Mouse (Mus musculus): ENCODE results near the gene Psrc1. TPM values are rescaled to one million over a fixed set of nuclear protein-coding genes. Genes with fewer than 3 reads are reported as not detected.
A peak's percentile ranks its signal among the peaks of the same experiment; 100 is the strongest.

The Psrc1 gene
- 47.6 and 48.8 TPM in 2 replicates for polyA plus RNA-seq (2015; fragmentation: Nextera tagmentation; extraction: Ambion mirVana)

DNA sequence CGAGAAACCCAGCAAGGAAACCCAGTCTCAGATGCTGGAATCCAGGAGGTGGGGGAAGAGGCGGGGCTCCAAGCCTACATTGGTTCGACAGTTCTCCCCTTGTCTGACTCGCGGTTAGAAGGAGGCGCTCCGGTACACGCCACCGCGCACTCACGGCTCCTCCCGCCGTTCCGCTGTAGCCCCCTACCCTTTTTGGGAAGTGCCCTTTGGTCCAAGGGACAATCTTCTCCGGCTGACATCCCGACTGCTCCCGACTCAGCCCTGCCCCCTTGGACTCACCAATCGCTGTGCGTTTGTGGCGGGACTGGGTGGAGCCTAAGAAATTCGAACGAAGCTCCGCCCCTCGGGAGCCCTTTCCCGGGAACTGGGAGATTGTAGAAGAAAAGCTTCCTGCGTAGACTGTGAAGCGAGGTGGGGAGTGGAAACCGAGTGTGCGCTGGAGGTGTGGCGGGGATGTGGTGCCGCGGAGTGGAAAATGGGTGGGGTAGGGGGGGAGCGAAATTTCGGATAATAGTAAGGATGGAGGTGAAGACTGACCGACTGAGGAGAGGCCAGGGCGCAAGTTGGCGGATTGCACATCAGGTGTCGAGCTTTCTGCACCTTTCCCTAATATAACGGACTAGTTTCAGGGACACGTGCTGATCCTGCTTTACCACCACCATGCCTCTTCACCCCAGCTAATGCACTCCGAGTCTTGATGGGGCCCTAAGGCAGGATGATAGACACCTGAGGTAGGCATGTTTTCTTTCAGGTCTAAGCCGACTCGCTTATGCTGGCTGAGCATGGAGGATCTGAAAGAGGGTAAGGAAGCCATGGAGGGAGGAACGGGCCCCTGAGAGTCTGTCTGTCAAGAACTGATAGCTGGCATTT lies at the start of gene Psrc1:
Gene Psrc1 (plus strand): TSS at position 355 of the 870 bp plus-strand sequence.
- H3K27me3 ChIP-seq (ENCODE audit: insufficient read depth, low read length) = no peaks in the 10 kb centered on the region
- no peaks in the 10 kb centered on the region for H3K9me3 ChIP-seq (ENCODE audit: low read length)
- WGBS = 1% methylated on average over 44 of the region's 44 CpGs
- peak within 1 kb of the TSS; percentile 65 for H3K9ac ChIP-seq (replicated peaks; ENCODE audit: low read length)
- peaks cover 18% of the 10 kb centered on the region for H3K36me3 ChIP-seq (ENCODE audit: insufficient read depth, low read length)
- H3K27ac ChIP-seq (ENCODE audit: low read length) = no peak within 1 kb of the TSS
- H3K4me2 ChIP-seq (replicated peaks; ENCODE audit: low read depth, low read length) = peak within 1 kb of the TSS; percentile 80
- ATAC-seq (ENCODE audit: low FRiP score, low TSS enrichment) = peak; percentile 92
- H3K4me3 ChIP-seq (ENCODE audit: low read length) = peak within 1 kb of the TSS; percentile 63
- peaks cover 25% of the 10 kb centered on the region for H3K4me1 ChIP-seq (ENCODE audit: insufficient read depth, low read length)

- no peak overlapping the region for H3K4me3 ChIP-seq (ENCODE audit: low read length)
- no peaks in the 10 kb centered on the region for H3K4me1 ChIP-seq (ENCODE audit: insufficient read depth, low read length)
- no peak for ATAC-seq (ENCODE audit: low FRiP score, low TSS enrichment)
- no peak overlapping the region for H3K9ac ChIP-seq (replicated peaks; ENCODE audit: low read length)
- H3K4me2 ChIP-seq (replicated peaks; ENCODE audit: low read depth, low read length) = no peak overlapping the region
- H3K27ac ChIP-seq (ENCODE audit: low read length) = no peak overlapping the region
- H3K27me3 ChIP-seq (ENCODE audit: insufficient read depth, low read length) = no peaks in the 10 kb centered on the region
- H3K9me3 ChIP-seq (ENCODE audit: low read length) = no peaks in the 10 kb centered on the region
- H3K36me3 ChIP-seq (ENCODE audit: insufficient read depth, low read length) = peaks cover 46% of the 10 kb centered on the region
- 96% methylated on average over 5 of the region's 5 CpGs for WGBS
Measured at GRCm38 (mm10) chr3:108336878-108337277, 46.8 kb upstream of the Psrc1 start.

GRCm38 (mm10) chr3:108341040-108341439 lies 42.6 kb upstream of the Psrc1 start:
- Histone ChIP-seq H3K27me3 (ENCODE audit: insufficient read depth, low read length) (no peaks in the 10 kb centered on the region), H3K4me3 (ENCODE audit: low read length) (no peak overlapping the region), H3K4me1 (ENCODE audit: insufficient read depth, low read length) (no peaks in the 10 kb centered on the region), H3K9me3 (ENCODE audit: low read length) (no peaks in the 10 kb centered on the region), H3K4me2 (replicated peaks; ENCODE audit: low read depth, low read length) (no peak overlapping the region), H3K9ac (replicated peaks; ENCODE audit: low read length) (no peak overlapping the region), H3K36me3 (ENCODE audit: insufficient read depth, low read length) (peaks cover 44% of the 10 kb centered on the region), H3K27ac (ENCODE audit: low read length) (no peak overlapping the region)
- WGBS = 79% methylated on average over 2 of the region's 2 CpGs
- no peak for ATAC-seq (ENCODE audit: low FRiP score, low TSS enrichment)

- H3K4me1 ChIP-seq (ENCODE audit: insufficient read depth, low read length) = no peaks in the 10 kb centered on the region
- H3K27ac ChIP-seq (ENCODE audit: low read length) = no peak overlapping the region
- no peak overlapping the region for H3K4me2 ChIP-seq (replicated peaks; ENCODE audit: low read depth, low read length)
- peaks cover 50% of the 10 kb centered on the region for H3K36me3 ChIP-seq (ENCODE audit: insufficient read depth, low read length)
- no peak overlapping the region for H3K4me3 ChIP-seq (ENCODE audit: low read length)
- no peak for ATAC-seq (ENCODE audit: low FRiP score, low TSS enrichment)
- no peak overlapping the region for H3K9ac ChIP-seq (replicated peaks; ENCODE audit: low read length)
- no peaks in the 10 kb centered on the region for H3K9me3 ChIP-seq (ENCODE audit: low read length)
- 77% methylated on average over 7 of the region's 7 CpGs for WGBS
- no peaks in the 10 kb centered on the region for H3K27me3 ChIP-seq (ENCODE audit: insufficient read depth, low read length)
Measured at GRCm38 (mm10) chr3:108342185-108342584, 41.5 kb upstream of the Psrc1 start.

GRCm38 (mm10) chr3:108345855-108346254 lies 37.8 kb upstream of the Psrc1 start:
- WGBS = 88% methylated on average over 7 of the region's 7 CpGs
- H3K4me2 ChIP-seq (replicated peaks; ENCODE audit: low read depth, low read length) = no peak overlapping the region
- no peaks in the 10 kb centered on the region for H3K27me3 ChIP-seq (ENCODE audit: insufficient read depth, low read length)
- H3K27ac ChIP-seq (ENCODE audit: low read length) = no peak overlapping the region
- H3K4me1 ChIP-seq (ENCODE audit: insufficient read depth, low read length) = no peaks in the 10 kb centered on the region
- no peak overlapping the region for H3K4me3 ChIP-seq (ENCODE audit: low read length)
- no peak for ATAC-seq (ENCODE audit: low FRiP score, low TSS enrichment)
- H3K9me3 ChIP-seq (ENCODE audit: low read length) = no peaks in the 10 kb centered on the region
- no peak overlapping the region for H3K9ac ChIP-seq (replicated peaks; ENCODE audit: low read length)
- H3K36me3 ChIP-seq (ENCODE audit: insufficient read depth, low read length) = peaks cover 30% of the 10 kb centered on the region

DNA sequence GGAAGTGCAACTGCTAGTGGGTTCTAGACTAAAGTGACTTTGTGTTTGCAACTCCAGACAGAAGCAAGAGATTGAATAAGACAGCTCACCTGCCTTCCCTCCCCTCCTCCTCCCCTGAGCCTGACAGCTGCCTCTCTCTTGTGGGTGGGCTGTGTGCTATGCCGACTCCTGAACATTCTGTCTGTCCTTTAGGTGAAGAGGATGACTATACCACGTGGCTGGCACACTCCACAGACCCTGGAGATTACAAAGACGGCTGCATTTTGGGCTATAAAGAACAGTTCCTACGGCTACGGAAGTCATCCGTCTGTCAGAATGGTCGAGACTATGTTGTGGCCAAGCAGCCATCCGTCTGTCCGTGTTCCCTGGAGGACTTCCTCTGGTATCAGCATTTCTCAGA lies 35.3 kb upstream of the Psrc1 start:
- Histone ChIP-seq H3K9me3 (ENCODE audit: low read length) (no peaks in the 10 kb centered on the region), H3K27ac (ENCODE audit: low read length) (no peak overlapping the region), H3K4me1 (ENCODE audit: insufficient read depth, low read length) (no peaks in the 10 kb centered on the region), H3K4me2 (replicated peaks; ENCODE audit: low read depth, low read length) (no peak overlapping the region), H3K4me3 (ENCODE audit: low read length) (no peak overlapping the region), H3K27me3 (ENCODE audit: insufficient read depth, low read length) (no peaks in the 10 kb centered on the region), H3K36me3 (ENCODE audit: insufficient read depth, low read length) (peaks cover 37% of the 10 kb centered on the region), H3K9ac (replicated peaks; ENCODE audit: low read length) (no peak overlapping the region)
- WGBS = 80% methylated on average over 9 of the region's 9 CpGs
- ATAC-seq (ENCODE audit: low FRiP score, low TSS enrichment) = no peak

- no peak overlapping the region for H3K4me2 ChIP-seq (replicated peaks; ENCODE audit: low read depth, low read length)
- H3K9me3 ChIP-seq (ENCODE audit: low read length) = no peaks in the 10 kb centered on the region
- no peak overlapping the region for H3K4me3 ChIP-seq (ENCODE audit: low read length)
- no peak overlapping the region for H3K9ac ChIP-seq (replicated peaks; ENCODE audit: low read length)
- no peaks in the 10 kb centered on the region for H3K4me1 ChIP-seq (ENCODE audit: insufficient read depth, low read length)
- ATAC-seq (ENCODE audit: low FRiP score, low TSS enrichment) = no peak
- H3K36me3 ChIP-seq (ENCODE audit: insufficient read depth, low read length) = peaks cover 46% of the 10 kb centered on the region
- no peaks in the 10 kb centered on the region for H3K27me3 ChIP-seq (ENCODE audit: insufficient read depth, low read length)
- no peak overlapping the region for H3K27ac ChIP-seq (ENCODE audit: low read length)
- 85% methylated on average over 3 of the region's 3 CpGs for WGBS
Measured at GRCm38 (mm10) chr3:108355245-108355644, 28.4 kb upstream of the Psrc1 start.

GRCm38 (mm10) chr3:108357051-108357450 lies 26.6 kb upstream of the Psrc1 start:
- 65% methylated on average over 10 of the region's 10 CpGs for WGBS
- Histone ChIP-seq H3K36me3 (ENCODE audit: insufficient read depth, low read length) (peaks cover 34% of the 10 kb centered on the region), H3K4me1 (ENCODE audit: insufficient read depth, low read length) (peaks cover 9% of the 10 kb centered on the region), H3K27me3 (ENCODE audit: insufficient read depth, low read length) (no peaks in the 10 kb centered on the region), H3K9me3 (ENCODE audit: low read length) (no peaks in the 10 kb centered on the region), H3K4me3 (ENCODE audit: low read length) (no peak overlapping the region), H3K4me2 (replicated peaks; ENCODE audit: low read depth, low read length) (no peak overlapping the region), H3K9ac (replicated peaks; ENCODE audit: low read length) (no peak overlapping the region), H3K27ac (ENCODE audit: low read length) (no peak overlapping the region)
- no peak for ATAC-seq (ENCODE audit: low FRiP score, low TSS enrichment)

DNA sequence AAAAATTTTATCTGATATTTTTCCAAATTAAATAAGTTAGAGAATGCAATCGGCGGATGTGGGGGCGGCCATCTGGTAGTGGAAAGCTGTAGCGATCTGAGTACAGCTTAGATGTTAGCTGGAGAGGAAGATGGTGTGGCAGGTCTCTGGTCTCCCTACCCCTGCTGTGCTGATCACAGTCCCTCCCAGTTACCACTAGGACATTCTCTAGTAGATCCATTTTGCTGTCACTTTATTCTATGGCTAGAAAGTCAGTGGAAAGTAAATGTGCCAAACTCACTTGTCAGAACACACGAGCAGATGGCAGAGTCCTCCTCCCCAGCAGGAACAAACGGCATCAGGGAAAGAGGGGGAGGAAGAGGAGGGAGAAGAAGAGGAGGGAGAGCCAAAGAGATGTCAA lies 25.2 kb upstream of the Psrc1 start:
- H3K9me3 ChIP-seq (ENCODE audit: low read length) = no peaks in the 10 kb centered on the region
- peaks cover 29% of the 10 kb centered on the region for H3K36me3 ChIP-seq (ENCODE audit: insufficient read depth, low read length)
- H3K27me3 ChIP-seq (ENCODE audit: insufficient read depth, low read length) = no peaks in the 10 kb centered on the region
- H3K4me2 ChIP-seq (replicated peaks; ENCODE audit: low read depth, low read length) = no peak overlapping the region
- no peak overlapping the region for H3K9ac ChIP-seq (replicated peaks; ENCODE audit: low read length)
- no peak overlapping the region for H3K4me3 ChIP-seq (ENCODE audit: low read length)
- H3K27ac ChIP-seq (ENCODE audit: low read length) = no peak overlapping the region
- no peak for ATAC-seq (ENCODE audit: low FRiP score, low TSS enrichment)
- 73% methylated on average over 6 of the region's 6 CpGs for WGBS
- peaks cover 9% of the 10 kb centered on the region for H3K4me1 ChIP-seq (ENCODE audit: insufficient read depth, low read length)

DNA sequence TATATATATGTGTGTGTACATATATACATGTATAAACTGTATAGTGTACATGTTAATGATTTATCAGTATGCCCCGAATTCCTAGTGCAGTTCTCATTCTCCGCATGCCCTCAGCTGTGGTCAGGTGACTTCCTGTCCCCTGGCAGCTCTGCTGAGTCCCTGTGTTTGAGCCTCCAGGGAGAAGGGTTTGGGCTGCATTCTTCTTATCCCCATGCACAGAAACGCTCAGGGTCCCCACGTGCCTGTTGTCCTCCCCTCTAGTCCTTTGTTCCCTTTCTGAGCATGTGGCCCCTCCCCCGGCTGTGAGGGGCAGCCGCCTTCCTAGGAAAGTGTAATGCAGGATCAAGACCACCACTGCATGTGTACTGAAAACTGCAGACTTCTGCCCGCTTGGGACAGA lies 22.7 kb upstream of the Psrc1 start:
- ATAC-seq (ENCODE audit: low FRiP score, low TSS enrichment) = peak; percentile 70
- H3K4me3 ChIP-seq (ENCODE audit: low read length) = no peak overlapping the region

More for the DNA sequence above, 22.7 kb upstream of the Psrc1 start:
- Histone ChIP-seq H3K27me3 (ENCODE audit: insufficient read depth, low read length) (no peaks in the 10 kb centered on the region), H3K4me2 (replicated peaks; ENCODE audit: low read depth, low read length) (0 out of 2 replicates have a peak overlapping the region, but pooled peaks have one; percentile 30), H3K27ac (ENCODE audit: low read length) (peak overlapping the region; percentile 72), H3K9ac (replicated peaks; ENCODE audit: low read length) (peak overlapping the region; percentile 46; the same call in 1 of the 2 replicates), H3K36me3 (ENCODE audit: insufficient read depth, low read length) (peaks cover 10% of the 10 kb centered on the region), H3K4me1 (ENCODE audit: insufficient read depth, low read length) (peaks cover 9% of the 10 kb centered on the region), H3K9me3 (ENCODE audit: low read length) (no peaks in the 10 kb centered on the region)
- 10% methylated on average over 7 of the region's 7 CpGs for WGBS

Data from kidney, embryonic 16.5 days (tissue).